ENCODE assay signal across 9 mouse cellular contexts in the genomic region with DNA sequence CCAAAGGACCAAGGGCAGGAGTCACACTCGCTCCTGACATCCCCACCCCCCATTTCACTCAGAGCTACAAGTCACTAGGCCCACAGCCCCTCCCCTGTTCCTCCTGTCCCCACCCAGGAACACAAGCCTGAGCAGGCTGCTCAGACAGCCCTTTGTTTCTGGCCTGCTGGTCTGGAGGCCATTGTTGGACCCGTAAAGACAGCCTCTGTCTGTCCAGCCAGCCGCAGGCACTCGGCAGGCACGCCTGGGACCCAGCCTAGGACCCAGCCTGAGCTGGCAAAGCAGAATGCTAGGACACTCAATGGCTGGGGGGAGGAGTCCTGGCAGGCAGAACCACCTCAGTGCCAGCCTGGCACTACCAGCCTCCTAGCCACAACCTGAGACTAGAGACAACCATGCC. TPM values are rescaled to one million over a fixed set of nuclear protein-coding genes. Genes with fewer than 3 reads are reported as not detected.
DNase-seq lines count a peak whose midpoint lies in the region; ATAC-seq and TF ChIP-seq lines count a peak whose summit lies in the region.
"Had no signal": no experiment of that assay in that cellular context is flagged by ENCODE, and none has a peak within 500 bp of the region (broad histone marks: within the 10 kb centered on the region; RNA-seq: fewer than 3 reads in every experiment).

No protein-coding gene starts in this region.

- no peaks in the 10 kb centered on the region for H3K27me3 ChIP-seq in hindbrain, embryonic 13.5 days
- no peaks in the 10 kb centered on the region for H3K27me3 ChIP-seq in midbrain, embryonic 14.5 days (ENCODE audit: control insufficient read depth, insufficient read depth, low read length)
- no peaks in the 10 kb centered on the region for H3K27me3 ChIP-seq in liver, embryonic 12.5 days (replicated peaks)

- peak; percentile 67 for ATAC-seq in hindbrain, embryonic 13.5 days (ENCODE audit: low FRiP score)
- ATAC-seq in midbrain, embryonic 14.5 days (ENCODE audit: low FRiP score, low TSS enrichment), result peak; percentile 24; the same call in 1 of the 2 replicates
- no peak for ATAC-seq in liver, embryonic 12.5 days
- no peak for ATAC-seq in monocyte, adult 5-6 weeks (replicated peaks; ENCODE audit: insufficient number of reproducible peaks, low FRiP score, low TSS enrichment, poor library complexity, severe bottlenecking)

- H3K4me3 ChIP-seq in hindbrain, embryonic 13.5 days, result no peak overlapping the region
- H3K4me3 ChIP-seq in midbrain, embryonic 14.5 days (replicated peaks; ENCODE audit: low read depth, low read length), result no peak overlapping the region
- H3K4me3 ChIP-seq in lung, adult 2 months (replicated peaks; ENCODE audit: extremely low read depth, low read depth, low read length), result no peak overlapping the region
- no peak overlapping the region for H3K4me3 ChIP-seq in liver, embryonic 12.5 days

- no peak overlapping the region for H3K4me2 ChIP-seq in hindbrain, embryonic 13.5 days
- H3K4me2 ChIP-seq in midbrain, embryonic 14.5 days (ENCODE audit: low read length), result no peak overlapping the region
- H3K4me2 ChIP-seq in liver, embryonic 12.5 days, result no peak overlapping the region
- H3K4me2 ChIP-seq: lung, embryonic 14.5 days had no signal

- peaks cover 13% of the 10 kb centered on the region for H3K4me1 ChIP-seq in hindbrain, embryonic 13.5 days (replicated peaks)
- H3K4me1 ChIP-seq in midbrain, embryonic 14.5 days (ENCODE audit: control insufficient read depth, insufficient read depth, low read length), result no peaks in the 10 kb centered on the region
- peaks cover 10% of the 10 kb centered on the region for H3K4me1 ChIP-seq in lung, adult 2 months (ENCODE audit: control insufficient read depth, insufficient read depth, low read length)
- H3K4me1 ChIP-seq in liver, embryonic 12.5 days, result peaks cover 51% of the 10 kb centered on the region

- no peaks in the 10 kb centered on the region for H3K9me3 ChIP-seq in hindbrain, embryonic 13.5 days
- no peaks in the 10 kb centered on the region for H3K9me3 ChIP-seq in midbrain, embryonic 14.5 days (ENCODE audit: control insufficient read depth, low read length)
- H3K9me3 ChIP-seq in liver, embryonic 12.5 days (replicated peaks), result no peaks in the 10 kb centered on the region

- peak overlapping the region; percentile 56; the same call in 1 of the 2 replicates for H3K9ac ChIP-seq in hindbrain, embryonic 13.5 days
- no peak overlapping the region for H3K9ac ChIP-seq in midbrain, embryonic 14.5 days (replicated peaks; ENCODE audit: low read length)
- H3K9ac ChIP-seq in liver, embryonic 12.5 days, result no peak overlapping the region
- H3K9ac ChIP-seq: lung, embryonic 14.5 days had no signal

- no peak for TF ChIP-seq CTCF in lung, adult 2 months (IDR thresholded peaks at IDR 0.05; ENCODE audit: insufficient read depth, low read length)

- peak; percentile 50 to 79 for DNase-seq in layer of hippocampus, adult 18-20 months (ENCODE audit: low spot score in 2 of 2)
- DNase-seq in layer of hippocampus, adult 9-10 months (ENCODE audit: low spot score), result no peak
- DNase-seq in cerebellum, postnatal 10 days, result peak; percentile 76 to 84
- DNase-seq in midbrain, embryonic 14.5 days, result peak; percentile 23
- no peak for DNase-seq in lung, adult 2 months
- DNase-seq: lung, embryonic 14.5 days had no signal

- 13% methylated on average over 5 of the region's 5 CpGs for WGBS in hindbrain, embryonic 13.5 days
- 26% methylated on average over 5 of the region's 5 CpGs for WGBS in midbrain, embryonic 14.5 days
- 54% methylated on average over 5 of the region's 5 CpGs for WGBS in lung, adult 2 months
- 84% methylated on average over 5 of the region's 5 CpGs for WGBS in liver, embryonic 12.5 days (ENCODE audit: insufficient replicate concordance)

- peak overlapping the region; percentile 40; the same call in 1 of the 2 replicates for H3K27ac ChIP-seq in hindbrain, embryonic 13.5 days
- no peak overlapping the region for H3K27ac ChIP-seq in midbrain, embryonic 14.5 days (replicated peaks; ENCODE audit: low read depth, low read length)
- H3K27ac ChIP-seq in liver, embryonic 12.5 days, result no peak overlapping the region

- TF ChIP-seq POLR2A in lung, adult 2 months (IDR thresholded peaks at IDR 0.05; ENCODE audit: borderline replicate concordance, extremely low read depth, low read depth, low read length), result no peak

- peaks cover 85% of the 10 kb centered on the region for H3K36me3 ChIP-seq in hindbrain, embryonic 13.5 days
- H3K36me3 ChIP-seq in midbrain, embryonic 14.5 days (ENCODE audit: control insufficient read depth, insufficient read depth, low read length), result peaks cover 55% of the 10 kb centered on the region
- peaks cover 60% of the 10 kb centered on the region for H3K36me3 ChIP-seq in liver, embryonic 12.5 days

RNA-seq across cellular contexts. Expression of gene Mybbp1a, which starts 14.5 kb away (rescaled TPM):
- total RNA-seq in layer of hippocampus, adult 18-20 months (2021), result 10 to 100 TPM; 54.6 to 56.8 TPM
- 74.5 and 79.9 TPM in 2 replicates for polyA plus RNA-seq in hindbrain, embryonic 13.5 days (2015; fragmentation: Nextera tagmentation; extraction: Ambion mirVana)
- polyA plus RNA-seq in midbrain, embryonic 14.5 days (2014; fragmentation: Nextera tagmentation; extraction: Ambion mirVana), result 52.0 and 66.0 TPM in 2 replicates
- 26.1 and 32.8 TPM in 2 replicates for polyA plus RNA-seq in lung, adult 2 months (2012; rRNA removed)
- polyA plus RNA-seq in liver, embryonic 12.5 days (2016; fragmentation: Nextera tagmentation; extraction: Ambion mirVana), result 174 and 192 TPM in 2 replicates
- total RNA-seq in monocyte, adult 5-6 weeks (2017), result 37.5 to 39.9 TPM (median 37.7 TPM) in 3 replicates

RNA-seq across cellular contexts. Expression of gene Ggt6, which starts 20.4 kb away (rescaled TPM):
- under 1 TPM in 1 of 2 experiments, not detected in 1; 0.25 TPM for total RNA-seq in layer of hippocampus, adult 18-20 months (2021)
- polyA plus RNA-seq in hindbrain, embryonic 13.5 days (2015; fragmentation: Nextera tagmentation; extraction: Ambion mirVana), result not detected in 2 replicates
- not detected in 2 replicates for polyA plus RNA-seq in midbrain, embryonic 14.5 days (2014; fragmentation: Nextera tagmentation; extraction: Ambion mirVana)
- 2.9 and 7.0 TPM in 2 replicates for polyA plus RNA-seq in lung, adult 2 months (2012; rRNA removed)
- 0.12 TPM in 1 of 2 replicates, not detected in the other for polyA plus RNA-seq in liver, embryonic 12.5 days (2016; fragmentation: Nextera tagmentation; extraction: Ambion mirVana)
- total RNA-seq in monocyte, adult 5-6 weeks (2017), result not detected in 3 replicates
- polyA plus RNA-seq: lung, embryonic 14.5 days had no signal

RNA-seq across cellular contexts. Expression of gene Spns2, which starts 34.0 kb away (rescaled TPM):
- total RNA-seq in layer of hippocampus, adult 18-20 months (2021), result 100 to 1,000 TPM in 1 of 2 experiments, 10 to 100 TPM in 1; 95.6 to 103 TPM
- polyA plus RNA-seq in hindbrain, embryonic 13.5 days (2015; fragmentation: Nextera tagmentation; extraction: Ambion mirVana), result 8.4 and 9.7 TPM in 2 replicates
- 12.6 TPM in 2 replicates for polyA plus RNA-seq in midbrain, embryonic 14.5 days (2014; fragmentation: Nextera tagmentation; extraction: Ambion mirVana)
- polyA plus RNA-seq in lung, adult 2 months (2012; rRNA removed), result 103 and 126 TPM in 2 replicates
- polyA plus RNA-seq in liver, embryonic 12.5 days (2016; fragmentation: Nextera tagmentation; extraction: Ambion mirVana), result 11.1 and 11.7 TPM in 2 replicates
- 1.4 to 3.2 TPM (median 1.4 TPM) in 3 replicates for total RNA-seq in monocyte, adult 5-6 weeks (2017)

RNA-seq across cellular contexts. Expression of gene Smtnl2, which starts 44.2 kb away (rescaled TPM):
- 1 to 10 TPM; 1.3 to 2.9 TPM for total RNA-seq in layer of hippocampus, adult 18-20 months (2021)
- polyA plus RNA-seq in hindbrain, embryonic 13.5 days (2015; fragmentation: Nextera tagmentation; extraction: Ambion mirVana), result 6.2 and 6.4 TPM in 2 replicates
- 2.9 and 4.5 TPM in 2 replicates for polyA plus RNA-seq in midbrain, embryonic 14.5 days (2014; fragmentation: Nextera tagmentation; extraction: Ambion mirVana)
- polyA plus RNA-seq in lung, adult 2 months (2012; rRNA removed), result 32.1 and 34.5 TPM in 2 replicates
- polyA plus RNA-seq in liver, embryonic 12.5 days (2016; fragmentation: Nextera tagmentation; extraction: Ambion mirVana), result 11.3 and 12.5 TPM in 2 replicates
- total RNA-seq in monocyte, adult 5-6 weeks (2017), result not detected in 3 replicates

Comparison
In these comparisons a context has a peak if more than half of its experiments do, and no peak if none do; other contexts are left out.
1. DNase-seq: peak in layer of hippocampus, adult 18-20 months (2 of 2), cerebellum, postnatal 10 days (2 of 2) and midbrain, embryonic 14.5 days (single experiment); none in layer of hippocampus, adult 9-10 months (single experiment) and lung, adult 2 months (single experiment).
2. ATAC-seq: peak in hindbrain, embryonic 13.5 days (single experiment) and midbrain, embryonic 14.5 days (single experiment); none in liver, embryonic 12.5 days (single experiment) and monocyte, adult 5-6 weeks (single experiment).